Mouse (Mus musculus): ENCODE data around the gene Kpna1.

- no peak for TF ChIP-seq CTCF (IDR thresholded peaks at IDR 0.05; ENCODE audit: control insufficient read depth, insufficient read depth, insufficient read length)
- TF ChIP-seq MAX (IDR thresholded peaks at IDR 0.05): no peak
- no peak for TF ChIP-seq CEBPB (IDR thresholded peaks at IDR 0.05; ENCODE audit: low read depth)
Measured at GRCm38 (mm10) chr16:35933181-35933580, 45.4 kb upstream of the Kpna1 start.

Measured in C2C12 (cell line).